Mouse (Mus musculus): ENCODE measurements around the gene Tmem186. TPM values are rescaled to one million over a fixed set of nuclear protein-coding genes. Genes with fewer than 3 reads are reported as not detected.

The Tmem186 gene
- 4.4 TPM for polyA plus RNA-seq (2015; fragmentation: Illumina TruSeq; extraction: RNeasy Lipid Tissue Mini Kit (QIAGEN cat#74804); ENCODE audit: insufficient read depth, low read depth, low replicate concordance)

DNA sequence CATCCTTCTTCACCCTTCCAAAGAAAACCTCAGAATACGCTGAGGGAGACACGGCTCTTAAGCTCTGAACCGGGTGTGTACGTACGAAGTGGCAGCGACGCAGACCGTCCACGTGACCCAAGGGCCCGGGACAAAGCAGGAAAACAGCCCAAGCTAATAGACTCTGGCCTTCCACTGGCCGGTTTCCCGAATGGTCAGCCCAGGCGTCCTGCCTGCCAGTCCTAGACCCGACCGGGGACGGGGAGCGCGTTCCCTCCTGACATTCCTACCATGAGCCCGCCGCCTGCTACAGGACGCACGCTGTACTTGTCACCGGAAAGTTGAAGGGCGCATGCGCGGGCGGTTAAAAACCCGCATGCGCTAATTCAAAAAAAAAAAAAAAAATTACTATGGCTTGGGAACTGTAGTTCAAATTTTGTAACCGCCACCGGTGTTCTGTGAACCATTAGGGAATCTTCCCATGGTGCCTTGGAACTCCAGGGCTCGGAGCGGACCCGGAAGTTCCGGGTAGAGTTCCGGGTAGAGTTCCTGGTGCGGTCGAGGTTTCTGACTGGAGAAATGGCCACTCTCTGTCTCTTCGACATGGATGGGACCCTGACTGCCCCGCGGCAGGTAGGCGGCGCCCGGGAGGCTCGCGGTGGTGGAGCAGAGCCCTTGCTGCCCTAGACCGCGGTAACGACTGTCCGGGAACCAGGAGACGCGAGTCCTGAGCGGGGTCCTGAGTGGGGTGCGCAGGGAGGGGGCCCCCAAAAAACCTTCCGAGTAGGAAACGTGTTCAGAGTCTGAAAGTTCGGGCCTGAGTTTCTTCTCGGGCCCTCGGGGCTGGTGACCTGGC is at the start of gene Tmem186, which contains the start of gene Pmm2:
Gene Tmem186, minus strand, starts transcription at position 496 of the 835 bp plus-strand sequence.
Gene Pmm2, plus strand, starts transcription at position 458 of the 835 bp plus-strand sequence.

DNA sequence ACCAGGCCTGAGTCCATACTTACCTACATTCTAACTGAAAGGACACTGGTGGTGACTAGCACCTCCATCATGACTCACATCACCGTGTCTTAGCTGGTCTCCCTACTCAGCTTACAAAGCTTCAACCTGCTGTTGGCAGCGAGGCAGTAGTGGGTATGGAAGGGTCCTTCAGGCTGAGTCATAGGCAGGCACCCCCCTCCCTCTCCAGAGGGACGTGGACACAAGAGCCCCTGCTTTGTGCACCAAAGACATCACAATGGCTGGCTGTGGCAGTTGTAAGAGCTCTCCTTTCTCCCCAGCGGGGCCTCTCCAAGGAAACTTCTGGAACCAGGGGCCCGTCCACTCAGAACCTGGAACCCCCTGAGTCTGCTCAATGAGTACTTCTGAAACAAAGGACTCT is 43.0 kb upstream of the Tmem186 start, which contains the start of gene Gm5767:
Gene Gm5767, plus strand, starts transcription at position 301 of the 400 bp plus-strand sequence.

DNA sequence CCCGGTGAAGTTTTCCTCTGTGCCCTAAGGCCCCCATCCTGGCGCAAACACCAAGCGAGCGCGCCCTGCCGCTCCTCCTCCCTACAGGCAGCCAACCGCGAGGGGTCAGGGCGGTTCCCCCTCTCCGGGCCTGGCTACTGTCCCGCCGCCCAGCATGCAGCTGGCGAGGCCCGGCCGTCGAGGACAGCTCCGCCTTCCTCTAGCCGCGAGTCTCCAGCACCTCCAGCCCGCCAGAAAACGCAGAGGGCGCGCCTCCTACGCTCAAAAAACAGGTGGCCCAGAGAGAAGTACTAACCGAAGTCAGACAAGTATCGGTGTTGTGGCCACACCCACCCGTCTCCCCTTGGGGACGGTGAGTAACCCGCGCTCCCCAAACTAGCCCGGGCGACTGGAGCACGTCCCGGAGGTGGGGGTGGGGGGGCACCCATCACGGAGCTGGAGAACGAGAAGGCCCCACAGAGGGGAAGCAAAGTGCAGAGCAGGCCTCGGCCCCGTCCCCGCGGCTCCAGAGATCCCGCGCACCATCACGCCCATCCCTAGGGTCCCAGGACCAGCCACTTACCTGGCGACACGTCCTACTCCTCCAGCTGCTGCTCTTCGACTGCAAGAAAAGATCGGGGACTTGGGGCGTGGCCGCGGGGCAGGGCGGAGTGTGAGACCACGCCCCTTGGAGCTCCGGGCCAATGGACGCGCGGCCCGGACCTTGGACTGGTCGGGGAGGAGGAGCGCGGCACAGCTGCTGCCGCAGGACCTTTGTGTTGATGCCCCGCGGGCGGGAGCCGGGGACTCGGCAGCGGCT is 34.2 kb upstream of the Tmem186 start, which contains the start of gene Carhsp1:
Gene Carhsp1, minus strand, starts transcription at position 605 of the 799 bp plus-strand sequence.

Other genes starting within 250 kb of the Tmem186 start
- gene Tmem114, start 212.6 kb downstream of the Tmem186 start, polyA plus RNA-seq (2015; fragmentation: Illumina TruSeq; extraction: RNeasy Lipid Tissue Mini Kit (QIAGEN cat#74804); ENCODE audit: insufficient read depth, low read depth, low replicate concordance) = not detected
- gene Mettl22, start 166.9 kb downstream of the Tmem186 start, polyA plus RNA-seq (2015; fragmentation: Illumina TruSeq; extraction: RNeasy Lipid Tissue Mini Kit (QIAGEN cat#74804); ENCODE audit: insufficient read depth, low read depth, low replicate concordance) = 1.7 TPM
- 5.0 TPM for gene Abat, start 124.3 kb downstream of the Tmem186 start, polyA plus RNA-seq (2015; fragmentation: Illumina TruSeq; extraction: RNeasy Lipid Tissue Mini Kit (QIAGEN cat#74804); ENCODE audit: insufficient read depth, low read depth, low replicate concordance)
- gene Pmm2, start within 50 bp of the Tmem186 start, polyA plus RNA-seq (2015; fragmentation: Illumina TruSeq; extraction: RNeasy Lipid Tissue Mini Kit (QIAGEN cat#74804); ENCODE audit: insufficient read depth, low read depth, low replicate concordance) = 18.3 TPM
- 17.2 TPM for gene Carhsp1, start 34.4 kb upstream of the Tmem186 start, polyA plus RNA-seq (2015; fragmentation: Illumina TruSeq; extraction: RNeasy Lipid Tissue Mini Kit (QIAGEN cat#74804); ENCODE audit: insufficient read depth, low read depth, low replicate concordance)
- not detected for gene Gm5767, start 43.1 kb upstream of the Tmem186 start, polyA plus RNA-seq (2015; fragmentation: Illumina TruSeq; extraction: RNeasy Lipid Tissue Mini Kit (QIAGEN cat#74804); ENCODE audit: insufficient read depth, low read depth, low replicate concordance)
- gene Usp7, start 154.6 kb upstream of the Tmem186 start, polyA plus RNA-seq (2015; fragmentation: Illumina TruSeq; extraction: RNeasy Lipid Tissue Mini Kit (QIAGEN cat#74804); ENCODE audit: insufficient read depth, low read depth, low replicate concordance) = 22.3 TPM
- gene 1810013L24Rik, start 192.4 kb upstream of the Tmem186 start, polyA plus RNA-seq (2015; fragmentation: Illumina TruSeq; extraction: RNeasy Lipid Tissue Mini Kit (QIAGEN cat#74804); ENCODE audit: insufficient read depth, low read depth, low replicate concordance) = 10.9 TPM

All from pancreas, adult 10 weeks (tissue).